Mouse (Mus musculus): ENCODE measurements around the gene Ciita.

DNA sequence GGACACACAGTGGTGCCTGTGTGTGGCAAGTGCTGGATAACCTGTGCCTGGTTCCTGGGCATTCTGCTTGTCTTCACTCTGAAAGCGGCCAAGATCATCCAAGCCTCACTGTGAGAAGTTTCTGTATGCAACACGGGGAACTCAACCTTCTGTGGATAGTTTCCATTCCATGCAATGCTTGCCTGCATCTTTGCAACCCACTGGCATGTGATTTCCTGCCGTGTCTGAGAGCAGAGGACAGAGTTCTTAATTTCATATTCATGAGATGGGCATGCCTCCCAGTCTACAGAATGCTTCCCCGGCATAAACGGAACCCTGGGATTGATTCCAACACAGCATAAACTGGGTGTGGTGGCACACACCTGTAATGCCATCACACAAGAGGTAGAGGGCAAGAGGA is 41.8 kb upstream of the Ciita start:
- TF ChIP-seq HCFC1 (IDR thresholded peaks at IDR 0.05; ENCODE audit: borderline replicate concordance, insufficient read depth, low read length) (no peak), ZNF384 (IDR thresholded peaks at IDR 0.05; ENCODE audit: low read depth, low read length) (no peak), ZC3H11A (IDR thresholded peaks at IDR 0.05; ENCODE audit: borderline replicate concordance, low read depth, low read length) (no peak)
